Mouse (Mus musculus) layer of hippocampus, postnatal 10 days (tissue): Measurements from ENCODE around the gene Ccdc153. TPM values are rescaled to one million over a fixed set of nuclear protein-coding genes. Genes with fewer than 3 reads are reported as not detected.
A peak's percentile ranks its signal among the peaks of the same experiment; 100 is the strongest.

Source experiments
- DNase-seq, 2 experiments: peaks; one replicate each; pipeline ENCODE4 v3.0.0; 2021; ENCODE audit warnings: low spot score in 2 of 2
- long read RNA-seq: library from polyadenylated mRNA; stranded (forward); transcript quantifications from one replicate; pipeline ENCODE4 v2.0.0, GENCODE M21; 2023
- total RNA-seq, 2 experiments: library from RNA; stranded (reverse); gene quantifications; 2 replicates each; pipeline ENCODE4 v1.2.3; 2021

Ccdc153 gene
- 1 to 10 TPM; 7.2 to 9.2 TPM for total RNA-seq
- long read RNA-seq, partial matches to known transcripts = 0 of 5 reads
- long read RNA-seq, other reads (novel, unspliced or antisense) = 3 of 5 reads

GRCm38 (mm10) chr9:44240399-44240798 lies at the start of gene Ccdc153:
Gene Ccdc153, plus strand, starts transcription at chr9:44240676.
- no peak for DNase-seq

GRCm38 (mm10) chr9:44191166-44191565 lies 49.3 kb upstream of the Ccdc153 start:
- no peak for DNase-seq

GRCm38 (mm10) chr9:44192312-44192711 lies 48.2 kb upstream of the Ccdc153 start:
- DNase-seq = no peak

DNA sequence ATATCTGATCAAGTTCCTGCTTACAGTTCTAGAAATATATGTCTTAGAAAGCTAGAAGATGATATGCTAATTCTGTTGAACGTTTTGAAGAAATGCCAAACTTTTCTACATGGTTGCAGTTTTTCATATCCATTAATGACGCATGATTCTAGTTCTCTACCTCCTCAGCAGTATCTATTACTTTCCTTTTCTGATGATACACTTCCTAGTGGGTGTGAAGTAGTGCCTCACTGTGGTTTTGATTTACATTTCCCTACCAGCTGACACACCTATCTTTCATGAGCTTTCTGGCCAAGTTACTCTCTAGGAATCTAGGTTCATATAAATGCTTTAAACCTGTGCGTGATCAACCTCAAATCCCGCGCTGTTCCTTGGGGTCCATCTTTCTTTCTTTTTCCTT lies 47.7 kb upstream of the Ccdc153 start:
- DNase-seq = no peak

DNA sequence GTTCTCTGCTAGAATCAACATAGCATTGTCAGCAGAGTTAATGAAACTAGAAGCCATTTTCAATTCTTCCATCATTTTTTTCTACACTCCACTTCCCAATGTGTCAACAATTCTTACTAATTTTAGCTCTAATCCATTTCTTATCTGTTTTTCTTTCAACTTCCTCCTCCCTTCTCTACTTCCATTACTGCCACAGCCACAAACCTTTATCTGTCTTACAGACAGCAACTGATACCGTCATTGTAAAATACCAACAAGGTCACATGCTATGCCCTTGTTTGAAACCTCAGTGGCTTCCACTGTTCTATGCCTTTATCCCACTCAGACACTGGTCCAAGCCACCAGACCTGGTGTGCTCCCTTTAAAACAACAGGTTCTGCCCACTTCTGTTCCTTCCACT lies 46.5 kb upstream of the Ccdc153 start:
- no peak for DNase-seq

- DNase-seq = no peak
These were observed 44.1 kb upstream of the Ccdc153 start for GRCm38 (mm10) chr9:44196354-44196753.

DNA sequence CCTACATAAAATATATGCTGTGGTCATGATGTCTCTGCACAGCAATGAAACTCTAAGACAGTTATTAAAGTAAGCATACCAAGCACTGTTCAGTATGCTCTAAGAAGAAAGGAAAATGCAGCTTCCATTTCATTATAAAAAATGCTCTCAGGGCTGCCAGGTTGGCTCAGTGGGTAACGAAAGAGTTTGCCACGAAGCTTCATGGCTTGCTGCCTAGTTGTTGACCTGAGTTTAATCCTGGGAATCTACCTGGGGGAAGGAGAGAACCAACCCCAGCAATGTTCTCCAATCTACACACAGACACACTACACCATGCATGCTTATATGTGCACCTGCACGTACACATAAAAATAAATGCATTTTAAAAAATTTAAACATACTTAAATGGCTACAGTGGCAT lies 41.3 kb upstream of the Ccdc153 start:
- no peak for DNase-seq

DNA sequence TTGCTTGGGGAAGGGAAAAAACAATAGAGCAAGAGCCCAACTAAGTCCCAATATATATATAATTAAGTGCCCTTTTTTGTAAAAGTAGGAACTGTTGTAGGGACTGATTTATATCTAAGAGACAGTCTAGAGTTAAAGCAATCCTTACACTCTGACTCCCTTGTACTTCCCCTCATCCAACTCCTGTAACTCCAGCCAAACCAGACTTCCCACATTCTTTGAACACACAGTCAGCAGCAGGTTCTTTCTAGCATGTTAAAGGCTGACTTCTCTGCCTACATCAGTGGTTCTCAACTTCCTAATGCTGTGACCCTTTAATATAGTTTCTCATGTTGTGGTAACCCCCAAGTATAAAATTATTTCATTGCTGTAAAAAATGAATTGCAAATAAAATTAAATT lies 40.9 kb upstream of the Ccdc153 start:
- no peak for DNase-seq

GRCm38 (mm10) chr9:44200458-44200857 lies 40.0 kb upstream of the Ccdc153 start:
- no peak for DNase-seq

- no peak for DNase-seq
These were observed 32.6 kb upstream of the Ccdc153 start for GRCm38 (mm10) chr9:44207840-44208239.

- DNase-seq = no peak
These were observed 31.1 kb upstream of the Ccdc153 start for GRCm38 (mm10) chr9:44209416-44209815.

DNA sequence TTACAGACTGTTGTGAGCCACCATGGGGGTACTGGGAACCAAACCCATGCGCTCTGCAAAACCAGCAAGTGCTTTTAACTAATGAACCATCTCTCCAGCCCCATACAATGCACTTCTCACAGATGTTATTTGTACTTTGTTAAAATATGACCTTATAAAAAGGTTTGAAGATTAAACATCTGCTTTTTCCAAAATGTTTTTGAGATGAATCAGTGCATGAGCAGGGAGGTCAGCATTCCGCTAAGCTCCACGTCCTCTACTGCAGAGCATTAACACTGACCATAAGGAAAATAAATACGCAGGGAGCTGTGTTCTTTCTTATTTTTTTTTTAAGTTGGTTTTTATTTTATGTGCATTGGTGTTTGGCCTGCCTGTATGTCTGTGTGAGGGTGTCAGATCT lies 28.1 kb upstream of the Ccdc153 start:
- DNase-seq = no peak

DNA sequence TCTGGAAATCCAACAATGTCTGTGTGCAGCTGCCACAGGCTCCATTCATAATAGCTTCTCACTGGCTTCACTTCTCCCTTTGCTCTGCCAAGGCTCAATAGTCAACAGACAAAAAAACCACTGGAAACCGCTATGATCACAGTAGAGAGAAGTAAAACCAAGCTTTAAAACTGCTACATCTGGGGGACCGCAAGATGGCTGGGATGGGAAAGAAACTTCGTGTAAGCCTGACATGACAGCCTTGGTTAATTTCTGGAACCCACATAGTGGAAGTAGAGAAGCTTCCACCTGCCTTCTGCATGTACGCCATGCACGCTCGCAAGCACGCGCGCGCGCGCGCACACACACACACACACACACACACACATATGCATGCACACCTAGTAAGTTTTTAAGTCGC lies 26.9 kb upstream of the Ccdc153 start:
- DNase-seq = no peak

DNA sequence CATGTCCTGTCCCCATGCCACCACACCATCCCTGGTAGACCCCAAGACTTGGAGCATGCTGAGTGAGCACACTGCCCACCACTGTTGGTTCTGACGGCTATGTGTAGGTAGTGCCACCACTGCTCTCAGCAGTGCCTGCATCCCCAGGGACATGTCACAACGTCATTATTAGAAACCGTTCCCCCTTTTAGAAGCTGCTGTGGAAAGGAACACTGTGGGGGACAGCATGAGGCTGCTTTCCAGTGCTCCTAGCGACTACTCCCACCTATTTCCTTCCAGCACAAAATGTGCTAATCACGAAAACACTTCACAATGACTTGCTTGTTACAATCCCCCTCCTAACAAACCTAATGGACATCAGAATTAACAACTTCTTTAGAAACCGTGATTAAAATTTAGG lies 14.5 kb upstream of the Ccdc153 start:
- no peak for DNase-seq

DNA sequence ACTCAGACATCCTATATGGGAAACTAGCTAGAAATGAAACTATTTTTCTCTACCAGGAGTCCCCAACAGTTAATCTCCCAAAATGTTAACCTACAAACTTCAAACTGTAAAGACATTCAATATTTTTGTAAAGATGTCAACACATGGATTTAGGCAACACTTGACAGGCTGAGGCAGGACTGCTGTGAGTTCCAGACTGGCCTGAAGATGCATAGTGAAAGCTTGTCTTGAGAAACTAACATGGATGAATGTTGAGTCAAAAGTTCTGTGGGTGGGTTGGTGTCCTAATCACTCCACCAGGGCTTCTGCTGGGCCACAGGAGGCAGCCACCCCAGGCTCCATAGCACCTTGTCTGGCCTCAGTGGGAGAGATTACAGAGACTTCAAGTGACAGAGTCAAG lies 8.9 kb upstream of the Ccdc153 start:
- no peak for DNase-seq

GRCm38 (mm10) chr9:44233021-44233801 lies 7.3 kb upstream of the Ccdc153 start:
- DNase-seq = no peak

DNA sequence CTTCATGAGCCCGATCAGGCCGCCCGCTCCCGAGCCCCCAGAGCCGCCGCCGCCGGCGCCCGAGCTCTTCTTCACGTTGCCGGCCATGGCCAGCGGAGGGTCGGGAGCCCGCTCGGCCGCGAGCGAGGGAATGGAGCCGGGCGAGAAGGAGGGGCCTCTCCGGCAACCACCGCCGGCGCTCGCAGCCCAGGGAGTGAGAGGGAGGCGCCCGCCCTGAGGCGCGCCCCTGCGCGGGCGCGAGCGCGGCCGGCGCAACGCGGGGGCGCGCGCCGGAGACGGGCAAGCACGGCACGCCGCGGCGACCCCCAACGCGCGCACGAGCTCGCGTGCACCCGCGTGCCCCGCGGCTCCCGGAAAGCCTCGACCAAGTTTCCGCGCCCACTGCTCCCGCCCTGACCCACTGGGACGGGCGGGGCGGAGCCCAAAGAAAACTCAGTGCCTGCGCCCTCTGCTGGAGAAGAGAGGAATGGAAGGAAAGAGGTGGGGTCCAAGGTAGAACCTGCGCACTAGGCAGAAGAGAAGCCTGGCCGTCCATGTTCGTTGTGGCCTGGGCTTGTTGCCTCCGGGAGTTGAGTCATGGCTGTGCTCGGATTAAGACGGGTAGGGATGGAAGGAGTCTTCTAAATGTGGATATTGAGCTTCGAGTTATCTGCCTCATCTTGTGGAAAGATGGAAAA lies 6.5 kb upstream of the Ccdc153 start, which contains the start of gene Cbl:
Cbl (minus strand) TSS at position 248 of the 677 bp plus-strand sequence.
- peak; percentile 100 for DNase-seq

GRCm38 (mm10) chr9:44234479-44235427 lies 5.7 kb upstream of the Ccdc153 start:
- peak in 1 of 2 experiments; percentile 40 for DNase-seq

GRCm38 (mm10) chr9:44236601-44237000 lies 3.9 kb upstream of the Ccdc153 start:
- no peak for DNase-seq

GRCm38 (mm10) chr9:44237128-44237527 lies 3.3 kb upstream of the Ccdc153 start:
- DNase-seq = no peak

- no peak for DNase-seq
These were observed 1.8 kb upstream of the Ccdc153 start for GRCm38 (mm10) chr9:44238501-44239190.
